Mouse (Mus musculus) embryonic facial prominence, embryonic 11.5 days (tissue): ENCODE data around the gene Slc5a3. TPM values are rescaled to one million over a fixed set of nuclear protein-coding genes. Genes with fewer than 3 reads are reported as not detected.
"Not testable (repeated sequence)": the region's sequence is repeated elsewhere in the genome, so short reads cannot be mapped to it uniquely, and the experiment has no call there.

ENCODE experiments used
- ATAC-seq: fragments of 200-750 bp; cut with Nextera tagmentation; replicated peaks from 2 replicates; pipeline ENCODE4 v1.8.0; 2017; ENCODE audit warnings: low read depth; ENCODE audit not compliant: insufficient number of reproducible peaks, low FRiP score, low TSS enrichment
- DNase-seq: peaks from one replicate; pipeline ENCODE4 v3.0.0-alpha.2; 2015; ENCODE audit warnings: low spot score
- H3K27ac ChIP-seq: fragments of 300-500 bp; sonication (generic); replicated peaks from 2 replicates; pipeline ENCODE4 v1.5.1; 2014; ENCODE audit warnings: mild to moderate bottlenecking, low read depth, low read length, control low read depth
- H3K27me3 ChIP-seq: fragments of 300-500 bp; sonication (generic); 2 replicates; pipeline ENCODE4 v1.6.1; 2014; ENCODE audit warnings: mild to moderate bottlenecking, low read length, moderate library complexity, mixed read lengths; ENCODE audit not compliant: control insufficient read depth, insufficient read depth
- H3K36me3 ChIP-seq: fragments of 300-500 bp; sonication (generic); replicated peaks from 2 replicates; pipeline ENCODE4 v1.6.1; 2014; ENCODE audit warnings: low read depth, mild to moderate bottlenecking, low read length, moderate library complexity, mixed read lengths; ENCODE audit not compliant: control insufficient read depth, insufficient read depth
- H3K4me1 ChIP-seq: fragments of 300-500 bp; sonication (generic); 2 replicates; pipeline ENCODE4 v1.6.1; 2014; ENCODE audit warnings: low read length, mixed read lengths; ENCODE audit not compliant: control insufficient read depth, insufficient read depth
- H3K4me2 ChIP-seq: fragments of 300-500 bp; sonication (generic); 2 replicates; pipeline ENCODE4 v1.6.1; 2014; ENCODE audit warnings: low read depth, mild to moderate bottlenecking, control low read depth, low read length, moderate library complexity
- H3K4me3 ChIP-seq: fragments of 300-500 bp; sonication (generic); 2 replicates; pipeline ENCODE4 v1.5.1; 2014; ENCODE audit warnings: low read depth, low read length, control low read depth
- H3K9ac ChIP-seq: fragments of 300-500 bp; sonication (generic); replicated peaks from 2 replicates; pipeline ENCODE4 v1.6.1; 2014; ENCODE audit warnings: mild to moderate bottlenecking, control low read depth, low read length
- H3K9me3 ChIP-seq: fragments of 300-500 bp; sonication (generic); replicated peaks from 2 replicates; pipeline ENCODE4 v1.6.1; 2016; ENCODE audit warnings: mild to moderate bottlenecking, low read length, inconsistent platforms, mixed read lengths; ENCODE audit not compliant: control insufficient read depth
- WGBS: fragments of 180-500 bp; shearing (Covaris S2); extraction: QIAGEN DNeasy Blood & Tissue Kit; methylation state at CpG from one replicate; pipeline ENCODE4 v1.1.7; 2014; 5-methylcytosine and 5-hydroxymethylcytosine counted together
- polyA plus RNA-seq: library from polyadenylated mRNA; unstranded; fragments of >200 nt; fragmentation: Nextera tagmentation; extraction: Ambion mirVana; gene quantifications from 2 replicates; pipeline ENCODE4 v1.2.1, GENCODE M21; 2014

Slc5a3 gene
- polyA plus RNA-seq, 1 experiment from 2014 or later = 12.6 TPM

GRCm38 (mm10) chr16:92083771-92084453 lies 25.8 kb downstream of the Slc5a3 start:
- WGBS = 91% methylated on average over 10 of the region's 10 CpGs
- no peaks in the 10 kb centered on the region for H3K36me3 ChIP-seq

GRCm38 (mm10) chr16:92089225-92089624 lies 31.1 kb downstream of the Slc5a3 start:
- H3K4me1 ChIP-seq = no peaks in the 10 kb centered on the region
- WGBS = 65% methylated on average over 3 of the region's 3 CpGs
- H3K36me3 ChIP-seq = no peaks in the 10 kb centered on the region
- ATAC-seq (no peak), DNase-seq (no peak)
- no peaks in the 10 kb centered on the region for H3K9me3 ChIP-seq
- H3K4me2 ChIP-seq = no peak overlapping the region
- no peak overlapping the region for H3K4me3 ChIP-seq
- no peaks in the 10 kb centered on the region for H3K27me3 ChIP-seq
- no peak overlapping the region for H3K9ac ChIP-seq
- no peak overlapping the region for H3K27ac ChIP-seq

More at GRCm38 (mm10) chr16:92083771-92084453, 25.8 kb downstream of the Slc5a3 start:
- no peak for DNase-seq
- Histone ChIP-seq H3K27me3 (no peaks in the 10 kb centered on the region), H3K4me3 (no peak overlapping the region), H3K9me3 (no peaks in the 10 kb centered on the region), H3K27ac (no peak overlapping the region), H3K4me1 (no peaks in the 10 kb centered on the region), H3K9ac (no peak overlapping the region), H3K4me2 (no peak overlapping the region)
- ATAC-seq = no peak

GRCm38 (mm10) chr16:92091876-92092275 lies 33.8 kb downstream of the Slc5a3 start:
- Histone ChIP-seq H3K9me3 (no peaks in the 10 kb centered on the region), H3K36me3 (no peaks in the 10 kb centered on the region), H3K27ac (no peak overlapping the region), H3K27me3 (no peaks in the 10 kb centered on the region), H3K4me3 (no peak overlapping the region), H3K4me1 (no peaks in the 10 kb centered on the region), H3K9ac (no peak overlapping the region), H3K4me2 (no peak overlapping the region)
- no peak for DNase-seq
- 80% methylated on average over 5 of the region's 5 CpGs for WGBS
- no peak for ATAC-seq

- Histone ChIP-seq H3K9me3 (no peaks in the 10 kb centered on the region), H3K27ac (no peak overlapping the region), H3K36me3 (no peaks in the 10 kb centered on the region), H3K27me3 (no peaks in the 10 kb centered on the region), H3K9ac (no peak overlapping the region), H3K4me3 (no peak overlapping the region), H3K4me2 (no peak overlapping the region), H3K4me1 (no peaks in the 10 kb centered on the region)
- ATAC-seq = no peak
- peak; percentile 36 for DNase-seq
- 70% methylated on average over 10 of the region's 10 CpGs for WGBS
Observed at GRCm38 (mm10) chr16:92098351-92099051, 40.4 kb downstream of the Slc5a3 start.

GRCm38 (mm10) chr16:92099598-92099997 lies 41.5 kb downstream of the Slc5a3 start:
- Histone ChIP-seq H3K27ac (no peak overlapping the region), H3K4me3 (no peak overlapping the region), H3K9me3 (no peaks in the 10 kb centered on the region), H3K4me1 (no peaks in the 10 kb centered on the region), H3K27me3 (no peaks in the 10 kb centered on the region), H3K4me2 (no peak overlapping the region), H3K36me3 (no peaks in the 10 kb centered on the region), H3K9ac (no peak overlapping the region)
- 76% methylated on average over 16 of the region's 16 CpGs for WGBS
- no peak for DNase-seq
- no peak for ATAC-seq

GRCm38 (mm10) chr16:92100111-92100510 lies 42.0 kb downstream of the Slc5a3 start:
- 74% methylated on average over 4 of the region's 4 CpGs for WGBS
- Histone ChIP-seq H3K4me2 (no peak overlapping the region), H3K4me3 (no peak overlapping the region), H3K9me3 (no peaks in the 10 kb centered on the region), H3K4me1 (no peaks in the 10 kb centered on the region), H3K9ac (no peak overlapping the region), H3K27me3 (no peaks in the 10 kb centered on the region), H3K27ac (no peak overlapping the region), H3K36me3 (no peaks in the 10 kb centered on the region)
- no peak for ATAC-seq
- DNase-seq = no peak

GRCm38 (mm10) chr16:92102115-92102514 lies 44.0 kb downstream of the Slc5a3 start:
- WGBS = 74% methylated on average over 5 of the region's 5 CpGs
- Histone ChIP-seq H3K36me3 (no peaks in the 10 kb centered on the region), H3K4me2 (no peak overlapping the region), H3K27ac (no peak overlapping the region), H3K4me3 (no peak overlapping the region), H3K27me3 (no peaks in the 10 kb centered on the region), H3K9ac (no peak overlapping the region), H3K4me1 (no peaks in the 10 kb centered on the region), H3K9me3 (no peaks in the 10 kb centered on the region)
- ATAC-seq (no peak), DNase-seq (no peak)

- H3K27ac ChIP-seq, H3K9ac ChIP-seq, H3K4me3 ChIP-seq, DNase-seq, H3K4me2 ChIP-seq, H3K36me3 ChIP-seq, H3K9me3 ChIP-seq, ATAC-seq, H3K4me1 ChIP-seq, H3K27me3 ChIP-seq: not testable (repeated sequence)
- 90% methylated on average over 6 of the region's 7 CpGs for WGBS
Observed at GRCm38 (mm10) chr16:92102931-92103330, 44.8 kb downstream of the Slc5a3 start.
